Comparison of ENCODE assay signal across 35 mouse cellular contexts in the genomic region with DNA sequence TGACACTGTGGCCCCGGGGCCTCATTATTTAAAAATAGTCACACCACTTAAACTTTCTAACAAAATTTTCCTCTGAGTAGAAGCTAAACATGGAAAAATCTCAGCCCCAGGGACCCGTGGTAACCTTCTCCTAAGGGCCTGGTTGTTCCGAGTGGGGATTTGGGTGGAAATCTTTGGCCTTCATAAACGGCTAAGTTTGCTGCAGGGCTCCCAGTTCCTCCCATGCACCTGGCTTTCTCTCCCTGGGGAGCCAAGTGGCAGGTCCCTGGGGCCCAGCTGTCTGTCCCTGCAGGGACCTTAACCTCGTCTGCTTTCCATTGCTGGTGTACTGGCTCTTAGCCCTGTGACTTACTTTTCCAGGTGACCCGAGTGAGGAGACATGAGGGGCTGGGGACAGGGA.
"Had no signal": no experiment of that assay in that cellular context is flagged by ENCODE, and none has a peak within 500 bp of the region (broad histone marks: within the 10 kb centered on the region; RNA-seq: fewer than 3 reads in every experiment).

No protein-coding gene starts in this region.

- H3K9ac ChIP-seq: heart, embryonic 12.5 days; heart, embryonic 13.5 days; heart, embryonic 15.5 days; hindbrain, embryonic 12.5 days; hindbrain, embryonic 13.5 days; hindbrain, embryonic 14.5 days; hindbrain, embryonic 15.5 days; intestine, embryonic 15.5 days; kidney, embryonic 15.5 days had no signal

- H3K9me3 ChIP-seq: heart, embryonic 10.5 days; heart, embryonic 12.5 days; heart, embryonic 13.5 days; heart, embryonic 15.5 days; hindbrain, embryonic 10.5 days; hindbrain, embryonic 12.5 days; hindbrain, embryonic 13.5 days; hindbrain, embryonic 15.5 days; intestine, embryonic 15.5 days; kidney, embryonic 15.5 days had no signal

- H3K4me3 ChIP-seq: heart, embryonic 10.5 days; heart, embryonic 12.5 days; heart, embryonic 13.5 days; heart, embryonic 15.5 days; hindbrain, embryonic 10.5 days; hindbrain, embryonic 12.5 days; hindbrain, embryonic 13.5 days; hindbrain, embryonic 15.5 days; intestine, embryonic 15.5 days; kidney, embryonic 15.5 days; layer of hippocampus, adult 2 months; left cerebral cortex, adult 2 months had no signal

- H3K36me3 ChIP-seq: heart, embryonic 10.5 days; heart, embryonic 12.5 days; heart, embryonic 13.5 days; heart, embryonic 15.5 days; hindbrain, embryonic 10.5 days; hindbrain, embryonic 12.5 days; hindbrain, embryonic 13.5 days; hindbrain, embryonic 15.5 days; intestine, embryonic 15.5 days; kidney, embryonic 15.5 days had no signal

- H3K27ac ChIP-seq: heart, embryonic 10.5 days; heart, embryonic 13.5 days; heart, embryonic 15.5 days; hindbrain, embryonic 10.5 days; hindbrain, embryonic 12.5 days; hindbrain, embryonic 13.5 days; hindbrain, embryonic 14.5 days; hindbrain, embryonic 15.5 days; hindbrain, postnatal 0 days; intestine, embryonic 15.5 days; kidney, embryonic 15.5 days; kidney, postnatal 0 days; layer of hippocampus, adult 2 months; left cerebral cortex, adult 2 months had no signal

- DNase-seq: heart, postnatal 10 days; heart, postnatal 14 days; heart, postnatal 36 days; heart, postnatal 4 days; kidney, adult 11 months; kidney, adult 18-20 months; kidney, adult 2 months; kidney, adult 8-10 months; kidney, adult 9 months; kidney, postnatal 10 days; kidney, postnatal 14 days; kidney, postnatal 36 days; kidney, postnatal 4 days; layer of hippocampus, adult 9-11 months; layer of hippocampus, postnatal 36 days had no signal

- H3K27me3 ChIP-seq: heart, embryonic 12.5 days; heart, embryonic 13.5 days; heart, embryonic 15.5 days; hindbrain, embryonic 12.5 days; hindbrain, embryonic 13.5 days; hindbrain, embryonic 15.5 days; intestine, embryonic 15.5 days; kidney, embryonic 15.5 days had no signal

- ATAC-seq: hindbrain, embryonic 16.5 days; hindbrain, postnatal 0 days; inflammation-experienced regulatory T-cells, adult 6 months; intestine, embryonic 15.5 days; intestine, embryonic 16.5 days; intestine, postnatal 0 days had no signal

- H3K4me2 ChIP-seq: heart, embryonic 11.5 days; heart, embryonic 12.5 days; heart, embryonic 13.5 days; heart, embryonic 15.5 days; hindbrain, embryonic 12.5 days; hindbrain, embryonic 13.5 days; hindbrain, embryonic 14.5 days; hindbrain, embryonic 15.5 days; intestine, embryonic 15.5 days; kidney, embryonic 15.5 days had no signal
